Mouse (Mus musculus): ENCODE measurements at regions not wholly inside any gene's neighbourhood (a gene's known extent, or its start where the extent isn't known, plus 50 kb on each side); places are given as distances from the start of the nearest gene placed in this dataset.

GRCm38 (mm10) chr8:87093716-87094115 is 208.7 kb upstream of the N4bp1 start:
- H3K9ac ChIP-seq (replicated peaks), result no peak overlapping the region
- H3K4me2 ChIP-seq (replicated peaks), result no peak overlapping the region
- no peaks in the 10 kb centered on the region for H3K4me1 ChIP-seq (replicated peaks)
- H3K27ac ChIP-seq, result no peak overlapping the region
- 81% methylated on average over 10 of the region's 10 CpGs for WGBS
- no peaks in the 10 kb centered on the region for H3K9me3 ChIP-seq
- no peak overlapping the region for H3K4me3 ChIP-seq (replicated peaks)
- H3K27me3 ChIP-seq, result no peaks in the 10 kb centered on the region
- no peaks in the 10 kb centered on the region for H3K36me3 ChIP-seq
- ATAC-seq, result no peak

DNA sequence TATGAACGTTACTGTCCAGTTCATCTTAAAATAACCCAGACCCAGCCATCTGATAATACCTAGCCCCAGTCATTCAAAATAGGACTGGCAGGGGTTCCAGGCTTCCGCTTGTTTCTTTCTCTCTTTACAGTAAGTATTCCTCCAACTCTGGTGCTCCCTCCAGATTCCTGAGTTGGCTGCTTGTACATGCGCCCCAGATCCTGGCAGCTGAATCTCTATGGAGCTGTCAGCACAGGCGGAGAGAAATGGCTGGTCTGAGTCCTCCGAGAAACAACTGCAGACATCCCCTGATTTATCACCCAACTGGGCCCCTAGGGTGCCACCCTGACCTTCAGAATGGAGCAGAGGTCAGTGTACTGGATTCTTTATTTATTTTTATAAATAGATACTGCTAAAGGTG is 208.0 kb upstream of the N4bp1 start:
- H3K9me3 ChIP-seq, result no peaks in the 10 kb centered on the region
- no peak overlapping the region for H3K9ac ChIP-seq (replicated peaks)
- peaks cover under 1% of the 10 kb centered on the region; the same call in 1 of the 2 replicates for H3K4me1 ChIP-seq (replicated peaks)
- H3K27ac ChIP-seq, result no peak overlapping the region
- WGBS, result 78% methylated on average over 5 of the region's 5 CpGs
- no peak overlapping the region for H3K4me3 ChIP-seq (replicated peaks)
- H3K4me2 ChIP-seq (replicated peaks), result no peak overlapping the region
- no peaks in the 10 kb centered on the region for H3K36me3 ChIP-seq
- no peak for ATAC-seq
- H3K27me3 ChIP-seq, result no peaks in the 10 kb centered on the region

- H3K27ac ChIP-seq, result peak overlapping the region; percentile 46
- no peak overlapping the region for H3K4me3 ChIP-seq (replicated peaks)
- WGBS, result 38% methylated on average over 9 of the region's 9 CpGs
- no peaks in the 10 kb centered on the region for H3K9me3 ChIP-seq
- H3K36me3 ChIP-seq, result no peaks in the 10 kb centered on the region
- no peak overlapping the region for H3K4me2 ChIP-seq (replicated peaks)
- H3K4me1 ChIP-seq (replicated peaks), result peaks cover 19% of the 10 kb centered on the region
- H3K9ac ChIP-seq (replicated peaks), result no peak overlapping the region
- peak; percentile 70 for ATAC-seq
- H3K27me3 ChIP-seq, result no peaks in the 10 kb centered on the region
These were observed 202.5 kb upstream of the N4bp1 start for GRCm38 (mm10) chr8:87087451-87088095.

- Histone ChIP-seq H3K27me3 (no peaks in the 10 kb centered on the region), H3K4me2 (replicated peaks) (no peak overlapping the region), H3K4me3 (replicated peaks) (no peak overlapping the region), H3K27ac (no peak overlapping the region), H3K9me3 (no peaks in the 10 kb centered on the region), H3K36me3 (no peaks in the 10 kb centered on the region), H3K9ac (replicated peaks) (no peak overlapping the region), H3K4me1 (replicated peaks) (peaks cover 5% of the 10 kb centered on the region; the same call in 1 of the 2 replicates)
- 64% methylated on average over 6 of the region's 6 CpGs for WGBS
- ATAC-seq, result no peak
These were observed 193.2 kb upstream of the N4bp1 start for GRCm38 (mm10) chr8:87078260-87078659.

GRCm38 (mm10) chr8:87075921-87076320 is 190.9 kb upstream of the N4bp1 start:
- Histone ChIP-seq H3K4me1 (replicated peaks) (peaks cover 5% of the 10 kb centered on the region; the same call in 1 of the 2 replicates), H3K9me3 (no peaks in the 10 kb centered on the region), H3K9ac (replicated peaks) (no peak overlapping the region), H3K36me3 (no peaks in the 10 kb centered on the region), H3K4me3 (replicated peaks) (no peak overlapping the region), H3K27ac (no peak overlapping the region), H3K4me2 (replicated peaks) (no peak overlapping the region), H3K27me3 (no peaks in the 10 kb centered on the region)
- WGBS, result 89% methylated on average over 4 of the region's 4 CpGs
- no peak for ATAC-seq

DNA sequence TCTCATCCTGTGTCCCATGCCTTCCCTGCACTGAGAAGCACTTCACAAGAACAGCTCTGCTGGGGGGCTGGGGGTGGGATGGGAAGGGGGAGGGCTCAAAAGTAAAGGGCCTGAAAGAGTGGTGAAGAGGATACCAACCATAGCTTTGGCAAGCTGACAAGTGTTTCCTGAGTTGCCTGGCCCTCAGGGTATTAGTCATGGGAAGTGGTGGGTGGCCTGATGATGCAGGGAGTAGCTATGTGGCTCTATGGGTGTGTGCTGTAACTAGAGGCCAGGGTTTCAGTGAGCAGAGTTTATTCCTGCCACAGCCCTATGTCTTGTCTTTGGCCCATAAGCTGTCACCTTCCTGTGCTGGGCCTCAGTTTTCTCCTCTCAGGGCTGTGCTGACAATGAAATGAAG is 186.2 kb upstream of the N4bp1 start:
- Histone ChIP-seq H3K4me3 (replicated peaks) (no peak overlapping the region), H3K4me1 (replicated peaks) (no peaks in the 10 kb centered on the region), H3K9ac (replicated peaks) (no peak overlapping the region), H3K4me2 (replicated peaks) (no peak overlapping the region), H3K36me3 (no peaks in the 10 kb centered on the region), H3K9me3 (no peaks in the 10 kb centered on the region), H3K27ac (no peak overlapping the region), H3K27me3 (no peaks in the 10 kb centered on the region)
- no peak for ATAC-seq

DNA sequence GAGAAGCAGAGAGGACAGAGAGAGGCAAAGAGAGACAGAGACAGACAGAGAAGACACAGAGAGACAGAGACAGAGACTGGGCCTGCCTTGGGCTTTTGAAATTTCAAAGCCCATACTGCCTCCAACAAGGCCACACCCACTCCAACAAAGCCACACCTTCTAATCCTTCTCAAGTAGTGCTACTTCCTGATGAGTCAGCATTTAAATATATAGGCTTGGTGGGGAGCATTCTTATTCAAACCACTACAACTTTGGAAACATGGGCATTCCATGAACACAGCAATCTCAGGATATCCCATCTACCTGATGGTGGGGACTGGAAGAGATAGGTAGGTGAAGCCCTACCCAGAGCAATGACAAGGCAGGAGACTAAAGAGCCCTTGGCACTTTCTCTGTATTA is 182.0 kb upstream of the N4bp1 start:
- Histone ChIP-seq H3K4me2 (replicated peaks) (no peak overlapping the region), H3K27ac (no peak overlapping the region), H3K4me3 (replicated peaks) (no peak overlapping the region), H3K9me3 (no peaks in the 10 kb centered on the region), H3K9ac (replicated peaks) (no peak overlapping the region), H3K4me1 (replicated peaks) (peaks cover 12% of the 10 kb centered on the region), H3K36me3 (no peaks in the 10 kb centered on the region), H3K27me3 (no peaks in the 10 kb centered on the region)
- ATAC-seq, result no peak

DNA sequence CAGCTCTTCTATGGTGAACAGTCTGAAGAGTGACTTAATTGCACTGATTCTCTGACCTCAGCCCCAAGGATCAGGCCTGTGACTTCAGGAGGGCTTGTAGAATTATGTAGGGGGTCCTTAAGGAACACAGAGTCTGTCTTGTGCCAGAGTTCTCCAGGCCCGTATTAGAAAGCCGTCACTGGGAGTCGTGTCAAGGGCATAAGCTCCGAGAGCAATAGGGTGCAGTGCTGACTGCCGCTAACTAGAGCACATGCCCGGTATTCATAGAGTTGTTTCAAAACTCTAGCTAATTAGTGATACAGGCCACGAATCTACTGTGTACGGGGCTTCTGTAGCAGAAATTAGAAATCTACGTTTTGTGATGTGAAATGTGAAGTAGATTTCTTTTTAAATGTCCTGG is 179.7 kb upstream of the N4bp1 start:
- peak; percentile 48; the same call in 1 of the 2 replicates for ATAC-seq
- Histone ChIP-seq H3K9me3 (no peaks in the 10 kb centered on the region), H3K9ac (replicated peaks) (no peak overlapping the region), H3K36me3 (no peaks in the 10 kb centered on the region), H3K27ac (peak overlapping the region; percentile 57), H3K27me3 (no peaks in the 10 kb centered on the region), H3K4me2 (replicated peaks) (no peak overlapping the region), H3K4me3 (replicated peaks) (no peak overlapping the region), H3K4me1 (replicated peaks) (peaks cover 12% of the 10 kb centered on the region)
- WGBS, result 81% methylated on average over 9 of the region's 9 CpGs

- H3K9ac ChIP-seq (replicated peaks), result no peak overlapping the region
- no peaks in the 10 kb centered on the region for H3K36me3 ChIP-seq
- no peak overlapping the region for H3K4me3 ChIP-seq (replicated peaks)
- H3K27me3 ChIP-seq, result no peaks in the 10 kb centered on the region
- ATAC-seq, result peak; percentile 75
- H3K4me1 ChIP-seq (replicated peaks), result peaks cover 12% of the 10 kb centered on the region
- H3K27ac ChIP-seq, result peak overlapping the region; percentile 57
- H3K4me2 ChIP-seq (replicated peaks), result no peak overlapping the region
- H3K9me3 ChIP-seq, result no peaks in the 10 kb centered on the region
- WGBS, result 48% methylated on average over 12 of the region's 12 CpGs
These were observed 179.2 kb upstream of the N4bp1 start for GRCm38 (mm10) chr8:87064250-87064747.

GRCm38 (mm10) chr8:87063588-87063987 is 178.5 kb upstream of the N4bp1 start:
- ATAC-seq, result peak; percentile 34; the same call in 1 of the 2 replicates
- Histone ChIP-seq H3K27me3 (no peaks in the 10 kb centered on the region), H3K9ac (replicated peaks) (no peak overlapping the region), H3K4me2 (replicated peaks) (no peak overlapping the region), H3K27ac (peak overlapping the region; percentile 57), H3K9me3 (no peaks in the 10 kb centered on the region), H3K4me3 (replicated peaks) (no peak overlapping the region), H3K4me1 (replicated peaks) (peaks cover 12% of the 10 kb centered on the region), H3K36me3 (no peaks in the 10 kb centered on the region)
- WGBS, result 87% methylated on average over 4 of the region's 4 CpGs

DNA sequence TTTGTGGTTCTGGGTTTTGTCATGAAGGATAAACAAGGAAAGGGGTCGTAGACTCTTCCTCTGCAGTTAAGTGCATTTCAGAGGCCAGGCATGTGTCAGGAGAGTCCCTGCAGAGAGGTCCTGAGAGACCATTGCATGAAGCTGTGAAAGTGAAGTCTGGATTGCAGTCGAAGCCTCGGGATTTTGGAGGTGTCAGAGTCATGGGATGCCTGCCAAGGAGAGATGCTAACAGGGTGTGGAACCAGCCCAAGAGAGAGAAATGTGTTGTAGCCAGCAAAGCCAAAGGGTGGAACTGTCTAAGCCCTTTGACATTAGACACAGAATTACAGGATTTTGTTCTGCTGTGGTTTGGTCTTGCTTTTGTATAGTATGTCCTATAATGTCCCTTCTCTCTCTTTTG is 164.7 kb upstream of the N4bp1 start:
- Histone ChIP-seq H3K27ac (no peak overlapping the region), H3K9ac (replicated peaks) (no peak overlapping the region), H3K9me3 (no peaks in the 10 kb centered on the region), H3K4me1 (replicated peaks) (0 out of 2 replicates have a peak, but pooled peaks cover 6% of the 10 kb centered on the region), H3K36me3 (no peaks in the 10 kb centered on the region), H3K4me2 (replicated peaks) (no peak overlapping the region), H3K4me3 (replicated peaks) (no peak overlapping the region), H3K27me3 (no peaks in the 10 kb centered on the region)
- 69% methylated on average over 3 of the region's 3 CpGs for WGBS
- no peak for ATAC-seq

GRCm38 (mm10) chr8:87049196-87049595 is 164.1 kb upstream of the N4bp1 start:
- H3K27ac ChIP-seq, result no peak overlapping the region

DNA sequence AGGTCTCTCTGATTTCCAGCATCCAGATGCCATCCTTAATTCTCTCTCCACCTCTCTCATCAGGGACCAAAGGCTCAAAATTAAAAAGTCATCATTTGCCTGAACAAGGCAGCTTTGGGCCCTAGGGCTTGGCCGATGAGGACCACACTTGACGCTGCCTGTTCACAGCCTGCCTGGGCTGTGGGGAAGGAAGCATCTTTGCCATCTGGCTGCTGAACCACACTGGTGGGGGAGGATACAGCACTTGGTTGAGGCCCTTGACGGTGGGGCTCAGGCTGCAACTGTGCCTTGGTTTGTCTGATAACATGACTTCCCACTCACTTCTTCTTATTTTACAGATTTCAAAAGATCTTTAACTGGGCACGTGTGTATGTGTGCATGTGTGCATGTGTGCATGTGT is 161.5 kb upstream of the N4bp1 start:
- 71% methylated on average over 4 of the region's 4 CpGs for WGBS
- Histone ChIP-seq H3K36me3 (no peaks in the 10 kb centered on the region), H3K27ac (no peak overlapping the region)

More at GRCm38 (mm10) chr8:87049196-87049595, 164.1 kb upstream of the N4bp1 start:
- no peak overlapping the region for H3K4me3 ChIP-seq (replicated peaks)
- H3K4me1 ChIP-seq (replicated peaks), result 0 out of 2 replicates have a peak, but pooled peaks cover 6% of the 10 kb centered on the region
- H3K36me3 ChIP-seq, result no peaks in the 10 kb centered on the region
- ATAC-seq, result no peak
- H3K27me3 ChIP-seq, result no peaks in the 10 kb centered on the region
- H3K4me2 ChIP-seq (replicated peaks), result no peak overlapping the region
- H3K9ac ChIP-seq (replicated peaks), result no peak overlapping the region
- H3K9me3 ChIP-seq, result no peaks in the 10 kb centered on the region
- 91% methylated on average over 4 of the region's 4 CpGs for WGBS

More for the DNA sequence above, 161.5 kb upstream of the N4bp1 start:
- H3K4me2 ChIP-seq (replicated peaks), result no peak overlapping the region
- no peak overlapping the region for H3K4me3 ChIP-seq (replicated peaks)
- no peaks in the 10 kb centered on the region for H3K9me3 ChIP-seq
- no peak overlapping the region for H3K9ac ChIP-seq (replicated peaks)
- ATAC-seq, result no peak
- 0 out of 2 replicates have a peak, but pooled peaks cover 6% of the 10 kb centered on the region for H3K4me1 ChIP-seq (replicated peaks)
- H3K27me3 ChIP-seq, result no peaks in the 10 kb centered on the region
